Mouse (Mus musculus): ENCODE measurements around the gene Calhm2. TPM values are rescaled to one million over a fixed set of nuclear protein-coding genes. Genes with fewer than 3 reads are reported as not detected.

Calhm2 gene
- polyA plus RNA-seq (2015; fragmentation: Illumina TruSeq; extraction: RNeasy Lipid Tissue Mini Kit (QIAGEN cat#74804); ENCODE audit: low read depth, low replicate concordance) = 3.9 TPM

GRCm38 (mm10) chr19:47137771-47138421 lies at the start of gene Calhm2:
Calhm2 (minus strand) TSS chr19:47138294.

GRCm38 (mm10) chr19:47178431-47179271 lies 40.6 kb upstream of the Calhm2 start, which contains the start of gene Neurl1a:
Neurl1a (plus strand) TSS chr19:47178820.

GRCm38 (mm10) chr19:47157664-47158063 lies 19.6 kb upstream of the Calhm2 start, which contains the start of gene Calhm3:
Calhm3 (minus strand) TSS chr19:47157764.

GRCm38 (mm10) chr19:47144154-47144553 lies 6.1 kb upstream of the Calhm2 start, which contains the start of gene Calhm1:
Calhm1 (minus strand) TSS chr19:47144254.

GRCm38 (mm10) chr19:47090550-47091156 lies 47.4 kb downstream of the Calhm2 start, which contains the start of the genes Usmg5 and Pdcd11:
Usmg5 (minus strand) TSS chr19:47090647.
Pdcd11 (plus strand) TSS chr19:47090768.

GRCm38 (mm10) chr19:47067096-47067882 lies 70.8 kb downstream of the Calhm2 start, which contains the start of gene Taf5:
Taf5 (plus strand) TSS chr19:47067746.

Other genes with a start within 250 kb of the Calhm2 start
- gene Ina, start 123.6 kb downstream of the Calhm2 start, polyA plus RNA-seq (2015; fragmentation: Illumina TruSeq; extraction: RNeasy Lipid Tissue Mini Kit (QIAGEN cat#74804); ENCODE audit: low read depth, low replicate concordance) = 143 TPM
- gene Nt5c2, start 123.1 kb downstream of the Calhm2 start, polyA plus RNA-seq (2015; fragmentation: Illumina TruSeq; extraction: RNeasy Lipid Tissue Mini Kit (QIAGEN cat#74804); ENCODE audit: low read depth, low replicate concordance) = 56.7 TPM
- gene Pcgf6, start 87.4 kb downstream of the Calhm2 start, polyA plus RNA-seq (2015; fragmentation: Illumina TruSeq; extraction: RNeasy Lipid Tissue Mini Kit (QIAGEN cat#74804); ENCODE audit: low read depth, low replicate concordance) = 18.7 TPM
- 4.7 TPM for gene Taf5, start 70.5 kb downstream of the Calhm2 start, polyA plus RNA-seq (2015; fragmentation: Illumina TruSeq; extraction: RNeasy Lipid Tissue Mini Kit (QIAGEN cat#74804); ENCODE audit: low read depth, low replicate concordance)
- 1,882 TPM for gene Usmg5, start 47.6 kb downstream of the Calhm2 start, polyA plus RNA-seq (2015; fragmentation: Illumina TruSeq; extraction: RNeasy Lipid Tissue Mini Kit (QIAGEN cat#74804); ENCODE audit: low read depth, low replicate concordance)
- 8.5 TPM for gene Pdcd11, start 47.5 kb downstream of the Calhm2 start, polyA plus RNA-seq (2015; fragmentation: Illumina TruSeq; extraction: RNeasy Lipid Tissue Mini Kit (QIAGEN cat#74804); ENCODE audit: low read depth, low replicate concordance)
- gene Calhm1, start 6.0 kb upstream of the Calhm2 start, polyA plus RNA-seq (2015; fragmentation: Illumina TruSeq; extraction: RNeasy Lipid Tissue Mini Kit (QIAGEN cat#74804); ENCODE audit: low read depth, low replicate concordance) = not detected
- not detected for gene Calhm3, start 19.5 kb upstream of the Calhm2 start, polyA plus RNA-seq (2015; fragmentation: Illumina TruSeq; extraction: RNeasy Lipid Tissue Mini Kit (QIAGEN cat#74804); ENCODE audit: low read depth, low replicate concordance)
- gene Neurl1a, start 40.5 kb upstream of the Calhm2 start, polyA plus RNA-seq (2015; fragmentation: Illumina TruSeq; extraction: RNeasy Lipid Tissue Mini Kit (QIAGEN cat#74804); ENCODE audit: low read depth, low replicate concordance) = 106 TPM